Comparison of ENCODE assay signal across 1 mouse cellular context in the genomic region with DNA sequence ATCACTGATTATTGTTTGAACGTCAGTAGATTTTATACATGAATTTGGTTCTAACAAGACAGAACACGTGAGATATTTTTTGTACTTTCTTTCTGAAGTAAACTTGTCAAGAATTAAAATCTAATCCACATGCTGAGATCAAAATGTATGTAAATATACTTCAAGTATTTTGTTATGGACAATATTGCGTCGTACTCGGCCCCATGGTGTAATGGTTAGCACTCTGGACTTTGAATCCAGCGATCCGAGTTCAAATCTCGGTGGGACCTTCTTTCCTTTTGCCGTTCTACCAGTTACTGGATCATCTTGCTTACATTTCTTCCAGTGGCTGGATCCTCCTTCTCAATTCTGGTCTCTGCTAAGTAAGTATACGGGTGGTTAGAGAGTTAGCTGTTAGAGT.
TF ChIP-seq lines count a peak whose summit lies in the region.

No protein-coding gene starts in this region.

TF ChIP-seq in ES-E14, 5 proteins besides CTCF, POLR2A, EP300 and RAD21:
- TF ChIP-seq CHD2 (IDR thresholded peaks at IDR 0.05; ENCODE audit: low read depth, low read length), result no peak
- peak; percentile 92 for TF ChIP-seq MAFK (IDR thresholded peaks at IDR 0.05; ENCODE audit: insufficient read depth, low read depth, low read length)
